Mouse (Mus musculus): ENCODE results near the gene Hps1. TPM values are rescaled to one million over a fixed set of nuclear protein-coding genes. Genes with fewer than 3 reads are reported as not detected.

Gene Hps1
- polyA plus RNA-seq, 1 experiment from 2014 or later, result 9.1 TPM

GRCm38 (mm10) chr19:42739734-42740133 lies 40.0 kb downstream of the Hps1 start:
- H3K4me1 ChIP-seq (replicated peaks), result peaks cover 28% of the 10 kb centered on the region
- H3K9ac ChIP-seq, result no peak overlapping the region
- H3K27ac ChIP-seq, result no peak overlapping the region
- no peaks in the 10 kb centered on the region for H3K27me3 ChIP-seq
- no peak overlapping the region for H3K4me3 ChIP-seq (replicated peaks)
- no peaks in the 10 kb centered on the region for H3K9me3 ChIP-seq (replicated peaks)
- no peak overlapping the region for H3K4me2 ChIP-seq
- H3K36me3 ChIP-seq, result no peaks in the 10 kb centered on the region
- ATAC-seq (ENCODE audit: low read depth) (no peak), DNase-seq (no peak)
- WGBS (ENCODE audit: insufficient replicate concordance), result 61% methylated on average over 6 of the region's 6 CpGs

DNA sequence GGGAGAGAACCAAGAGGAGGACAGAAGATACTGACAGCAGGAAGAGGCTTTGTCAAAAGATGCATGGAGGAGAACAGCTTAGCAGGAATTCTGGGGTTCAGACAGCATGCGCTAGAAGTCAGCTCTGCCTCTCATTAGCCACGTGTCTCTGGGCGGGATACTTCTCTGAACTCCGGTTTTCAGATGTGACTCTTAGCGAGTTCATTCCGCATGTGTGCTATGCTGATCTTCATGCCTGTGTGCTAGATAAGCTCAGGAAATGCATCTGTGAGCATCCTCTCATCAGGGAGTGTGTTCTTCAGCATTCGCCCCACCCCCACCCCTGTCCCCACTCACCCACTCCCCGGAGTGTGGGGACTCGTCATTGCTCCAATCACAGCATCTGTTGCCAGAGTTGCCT lies 42.0 kb downstream of the Hps1 start:
- no peak for ATAC-seq (ENCODE audit: low read depth)
- WGBS (ENCODE audit: insufficient replicate concordance), result 45% methylated on average over 9 of the region's 9 CpGs
- H3K27ac ChIP-seq, result no peak overlapping the region
- H3K9me3 ChIP-seq (replicated peaks), result no peaks in the 10 kb centered on the region
- no peak overlapping the region for H3K4me2 ChIP-seq
- no peak overlapping the region for H3K9ac ChIP-seq
- H3K4me3 ChIP-seq (replicated peaks), result no peak overlapping the region
- peaks cover 22% of the 10 kb centered on the region for H3K4me1 ChIP-seq (replicated peaks)
- no peaks in the 10 kb centered on the region for H3K36me3 ChIP-seq
- no peak for DNase-seq
- no peaks in the 10 kb centered on the region for H3K27me3 ChIP-seq

DNA sequence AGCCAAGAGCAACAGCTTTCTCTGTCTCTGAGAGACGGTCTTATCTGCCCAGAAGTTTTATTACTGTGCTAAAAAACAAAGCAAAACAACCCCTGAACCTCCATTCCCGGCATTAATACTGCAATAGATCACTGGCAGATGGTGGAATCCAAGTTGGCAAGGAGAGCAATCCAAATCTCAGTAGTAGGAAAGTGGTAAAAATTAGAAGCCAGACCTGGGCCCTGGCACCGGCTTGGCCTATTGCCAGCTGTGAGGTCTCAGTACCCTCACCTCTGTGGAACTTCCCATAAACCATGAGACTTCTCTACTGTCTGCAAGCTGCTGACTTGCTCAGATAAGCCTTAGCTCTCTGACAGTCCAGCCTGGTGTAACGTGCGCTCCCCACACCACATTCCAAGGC lies 44.8 kb downstream of the Hps1 start:
- Histone ChIP-seq H3K9ac (no peak overlapping the region), H3K27ac (no peak overlapping the region), H3K4me2 (no peak overlapping the region), H3K27me3 (no peaks in the 10 kb centered on the region), H3K36me3 (no peaks in the 10 kb centered on the region), H3K4me1 (replicated peaks) (peaks cover 17% of the 10 kb centered on the region), H3K4me3 (replicated peaks) (no peak overlapping the region), H3K9me3 (replicated peaks) (no peaks in the 10 kb centered on the region)
- ATAC-seq (ENCODE audit: low read depth) (no peak), DNase-seq (no peak)
- 39% methylated on average over 5 of the region's 5 CpGs for WGBS (ENCODE audit: insufficient replicate concordance)

- no peaks in the 10 kb centered on the region for H3K36me3 ChIP-seq
- ATAC-seq (ENCODE audit: low read depth) (no peak), DNase-seq (no peak)
- peaks cover 5% of the 10 kb centered on the region for H3K4me1 ChIP-seq (replicated peaks)
- H3K27ac ChIP-seq, result no peak overlapping the region
- no peak overlapping the region for H3K9ac ChIP-seq
- no peaks in the 10 kb centered on the region for H3K27me3 ChIP-seq
- H3K4me2 ChIP-seq, result no peak overlapping the region
- no peaks in the 10 kb centered on the region for H3K9me3 ChIP-seq (replicated peaks)
- H3K4me3 ChIP-seq (replicated peaks), result no peak overlapping the region
- 67% methylated on average over 4 of the region's 4 CpGs for WGBS (ENCODE audit: insufficient replicate concordance)
These were observed 52.4 kb downstream of the Hps1 start for GRCm38 (mm10) chr19:42727424-42727823.

GRCm38 (mm10) chr19:42726766-42727165 lies 53.0 kb downstream of the Hps1 start:
- Histone ChIP-seq H3K9me3 (replicated peaks) (no peaks in the 10 kb centered on the region), H3K36me3 (no peaks in the 10 kb centered on the region), H3K27ac (no peak overlapping the region), H3K4me1 (replicated peaks) (peaks cover 9% of the 10 kb centered on the region), H3K4me2 (no peak overlapping the region), H3K4me3 (replicated peaks) (no peak overlapping the region), H3K27me3 (no peaks in the 10 kb centered on the region), H3K9ac (no peak overlapping the region)
- DNase-seq (no peak), ATAC-seq (ENCODE audit: low read depth) (no peak)
- 78% methylated on average over 10 of the region's 10 CpGs for WGBS (ENCODE audit: insufficient replicate concordance)

GRCm38 (mm10) chr19:42725973-42726350 lies 53.8 kb downstream of the Hps1 start:
- Histone ChIP-seq H3K4me2 (no peak overlapping the region), H3K9me3 (replicated peaks) (no peaks in the 10 kb centered on the region), H3K36me3 (no peaks in the 10 kb centered on the region), H3K27ac (no peak overlapping the region), H3K27me3 (no peaks in the 10 kb centered on the region), H3K4me3 (replicated peaks) (no peak overlapping the region), H3K9ac (no peak overlapping the region), H3K4me1 (replicated peaks) (peaks cover 9% of the 10 kb centered on the region)
- 71% methylated on average over 3 of the region's 3 CpGs for WGBS (ENCODE audit: insufficient replicate concordance)
- ATAC-seq (ENCODE audit: low read depth), result no peak
- DNase-seq, result no peak

DNA sequence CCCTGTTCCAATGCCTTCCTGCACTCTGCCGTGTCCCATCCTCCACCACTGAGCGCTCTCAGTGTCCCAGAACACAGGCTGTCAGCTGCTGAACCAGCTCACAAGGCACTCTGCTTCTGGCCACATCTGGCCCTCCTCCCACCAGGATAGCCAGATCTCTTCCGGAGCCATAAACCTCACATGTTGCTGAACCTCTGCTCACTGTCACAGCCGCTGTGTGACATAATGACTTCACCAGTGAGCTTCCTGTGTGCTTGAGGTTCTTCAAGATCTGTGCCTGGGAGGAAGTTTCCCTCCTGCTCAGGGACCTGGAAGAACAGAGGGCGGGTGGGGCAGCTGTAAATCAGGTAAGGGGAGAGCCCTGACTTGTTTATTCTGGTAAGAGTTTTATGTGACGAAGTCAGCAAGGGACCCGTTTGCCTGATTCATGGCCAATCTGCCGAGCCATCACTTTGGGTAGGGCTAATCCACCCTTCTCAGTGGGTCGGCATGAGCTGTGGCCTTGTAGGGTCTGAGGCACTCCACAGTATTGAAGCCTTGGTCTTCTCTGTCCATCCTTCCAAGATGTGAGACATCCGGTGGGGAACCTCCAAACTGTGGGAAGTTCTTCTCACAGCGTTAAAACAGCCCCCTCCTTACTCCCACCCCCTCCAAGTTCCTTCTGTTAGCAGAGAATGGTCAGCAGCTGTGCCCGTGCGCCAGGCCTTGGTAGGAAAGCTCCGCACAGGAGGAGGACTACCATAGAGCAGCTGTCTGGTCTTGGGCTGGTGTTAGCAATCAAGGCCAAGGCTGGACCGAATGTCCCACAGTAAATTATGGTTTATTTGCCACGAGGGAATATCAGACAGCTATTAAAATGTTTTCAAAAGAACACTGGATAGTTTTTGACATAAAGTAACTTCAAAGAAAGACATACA lies 54.5 kb downstream of the Hps1 start:
- WGBS (ENCODE audit: insufficient replicate concordance), result 39% methylated on average over 16 of the region's 16 CpGs
- Histone ChIP-seq H3K27me3 (no peaks in the 10 kb centered on the region), H3K4me2 (no peak overlapping the region), H3K36me3 (no peaks in the 10 kb centered on the region), H3K27ac (no peak overlapping the region), H3K4me3 (replicated peaks) (no peak overlapping the region), H3K4me1 (replicated peaks) (peaks cover 9% of the 10 kb centered on the region), H3K9me3 (replicated peaks) (no peaks in the 10 kb centered on the region), H3K9ac (no peak overlapping the region)
- DNase-seq (no peak), ATAC-seq (ENCODE audit: low read depth) (no peak)

DNA sequence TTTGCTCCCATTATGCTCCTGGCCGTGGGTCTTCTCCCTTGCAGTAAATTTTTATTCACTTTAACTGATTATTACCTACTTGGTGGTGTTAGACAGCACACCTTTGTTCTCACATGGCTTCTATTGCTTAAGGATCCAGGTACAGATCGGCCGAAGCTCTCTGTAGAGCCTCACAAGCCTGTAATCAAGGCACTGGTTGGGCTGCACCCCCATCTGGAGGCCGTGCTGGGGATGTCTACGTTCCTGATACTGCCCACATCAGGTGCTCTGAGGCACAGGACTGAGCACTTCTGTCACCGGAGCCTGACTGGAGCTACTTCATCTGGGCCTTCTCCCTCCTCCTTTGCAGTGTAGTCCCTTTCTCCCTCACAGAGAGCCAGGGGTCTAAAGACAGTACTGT lies 56.5 kb downstream of the Hps1 start:
- no peak overlapping the region for H3K4me2 ChIP-seq
- H3K9me3 ChIP-seq (replicated peaks), result no peaks in the 10 kb centered on the region
- H3K4me1 ChIP-seq (replicated peaks), result peaks cover 6% of the 10 kb centered on the region
- H3K9ac ChIP-seq, result no peak overlapping the region
- H3K27ac ChIP-seq, result no peak overlapping the region
- H3K4me3 ChIP-seq (replicated peaks), result no peak overlapping the region
- DNase-seq (no peak), ATAC-seq (ENCODE audit: low read depth) (no peak)
- WGBS (ENCODE audit: insufficient replicate concordance), result 62% methylated on average over 6 of the region's 6 CpGs
- H3K27me3 ChIP-seq, result no peaks in the 10 kb centered on the region
- H3K36me3 ChIP-seq, result no peaks in the 10 kb centered on the region

DNA sequence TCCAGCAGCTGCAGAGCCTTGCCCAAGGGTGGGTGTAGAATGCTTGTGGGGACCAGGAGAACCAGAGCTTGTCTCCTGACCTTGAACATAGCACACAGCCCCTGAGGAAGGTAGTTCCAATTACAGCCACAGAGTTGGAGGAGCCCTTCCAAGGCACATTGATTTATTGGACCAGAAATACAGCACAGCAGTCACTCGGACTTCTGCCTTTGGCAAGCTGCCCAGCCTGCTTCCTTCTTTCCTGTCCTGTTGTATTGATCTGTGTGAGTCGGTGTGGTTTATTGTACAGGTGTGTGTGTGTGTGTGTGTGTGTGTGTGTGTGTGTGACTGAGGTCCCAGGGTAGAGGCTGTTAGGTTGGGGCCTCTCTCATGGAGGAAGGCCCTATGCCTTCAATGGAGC lies 57.3 kb downstream of the Hps1 start:
- Histone ChIP-seq H3K36me3 (no peaks in the 10 kb centered on the region), H3K9me3 (replicated peaks) (no peaks in the 10 kb centered on the region), H3K27ac (no peak overlapping the region), H3K4me2 (no peak overlapping the region), H3K4me1 (replicated peaks) (peaks cover 6% of the 10 kb centered on the region), H3K4me3 (replicated peaks) (no peak overlapping the region), H3K9ac (no peak overlapping the region), H3K27me3 (no peaks in the 10 kb centered on the region)
- DNase-seq (no peak), ATAC-seq (ENCODE audit: low read depth) (peak; percentile 31; the same call in 1 of the 2 replicates)
- WGBS (ENCODE audit: insufficient replicate concordance), result 11% methylated on average over 2 of the region's 2 CpGs

GRCm38 (mm10) chr19:42718101-42718500 lies 61.7 kb downstream of the Hps1 start:
- 56% methylated on average over 3 of the region's 3 CpGs for WGBS (ENCODE audit: insufficient replicate concordance)
- H3K4me1 ChIP-seq (replicated peaks), result peaks cover 6% of the 10 kb centered on the region; the same call in 1 of the 2 replicates
- H3K36me3 ChIP-seq, result no peaks in the 10 kb centered on the region
- H3K4me2 ChIP-seq, result no peak overlapping the region
- no peaks in the 10 kb centered on the region for H3K27me3 ChIP-seq
- H3K9ac ChIP-seq, result no peak overlapping the region
- no peak for ATAC-seq (ENCODE audit: low read depth)
- no peak overlapping the region for H3K27ac ChIP-seq
- no peak overlapping the region for H3K4me3 ChIP-seq (replicated peaks)
- no peaks in the 10 kb centered on the region for H3K9me3 ChIP-seq (replicated peaks)
- no peak for DNase-seq

- Histone ChIP-seq H3K4me1 (replicated peaks) (peaks cover 6% of the 10 kb centered on the region; the same call in 1 of the 2 replicates), H3K4me3 (replicated peaks) (no peak overlapping the region), H3K9ac (no peak overlapping the region), H3K4me2 (no peak overlapping the region), H3K36me3 (no peaks in the 10 kb centered on the region), H3K27ac (no peak overlapping the region), H3K27me3 (no peaks in the 10 kb centered on the region), H3K9me3 (replicated peaks) (no peaks in the 10 kb centered on the region)
- WGBS (ENCODE audit: insufficient replicate concordance), result 60% methylated on average over 5 of the region's 5 CpGs
- DNase-seq (no peak), ATAC-seq (ENCODE audit: low read depth) (no peak)
These were observed 62.1 kb downstream of the Hps1 start for GRCm38 (mm10) chr19:42717668-42718067.

- H3K36me3 ChIP-seq, result no peaks in the 10 kb centered on the region
- 48% methylated on average over 7 of the region's 7 CpGs for WGBS (ENCODE audit: insufficient replicate concordance)
- ATAC-seq (ENCODE audit: low read depth) (no peak), DNase-seq (no peak)
- H3K9me3 ChIP-seq (replicated peaks), result no peaks in the 10 kb centered on the region
- no peak overlapping the region for H3K27ac ChIP-seq
- H3K4me2 ChIP-seq, result no peak overlapping the region
- no peaks in the 10 kb centered on the region for H3K27me3 ChIP-seq
- no peak overlapping the region for H3K9ac ChIP-seq
- no peak overlapping the region for H3K4me3 ChIP-seq (replicated peaks)
- no peaks in the 10 kb centered on the region for H3K4me1 ChIP-seq (replicated peaks)
These were observed 63.3 kb downstream of the Hps1 start for GRCm38 (mm10) chr19:42716507-42716906.
